Mouse (Mus musculus) 3134 (cell line): ENCODE data around the gene Dzip1.

Experiments used
- DNase-seq: peaks from one replicate; pipeline ENCODE4 v3.0.0-alpha.2; 2011; ENCODE audit warnings: low spot score; ENCODE audit not compliant: insufficient read length; ENCODE audit errors: extremely low read depth

The Dzip1 gene

DNA sequence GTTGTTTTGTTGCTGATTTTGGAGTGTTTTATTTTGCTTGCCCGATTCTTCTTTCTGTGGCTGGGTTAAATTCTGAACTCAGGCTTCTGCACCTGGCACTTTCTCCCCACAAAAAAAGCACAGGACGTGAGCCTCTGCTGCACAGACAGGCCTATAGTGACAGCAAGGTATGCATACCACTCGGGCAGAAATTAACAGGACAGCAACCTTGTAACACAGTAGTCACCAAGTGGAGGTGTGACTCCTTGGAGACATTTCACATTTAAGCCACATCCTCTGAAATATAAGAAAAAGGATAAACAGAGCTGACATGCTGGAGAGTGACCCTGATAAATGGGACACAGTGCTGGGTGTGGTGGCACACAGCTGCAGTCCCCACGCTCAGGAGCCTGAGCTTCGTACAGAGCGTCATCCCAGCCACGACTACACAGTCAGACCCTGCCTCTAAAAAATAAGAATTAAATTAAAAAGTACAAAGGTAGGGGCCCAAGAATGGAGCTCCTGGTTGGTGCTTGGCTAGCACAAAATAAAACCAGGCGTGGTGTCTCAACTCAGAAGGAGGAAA is 86.6 kb downstream of the Dzip1 start:
- DNase-seq: no peak

DNA sequence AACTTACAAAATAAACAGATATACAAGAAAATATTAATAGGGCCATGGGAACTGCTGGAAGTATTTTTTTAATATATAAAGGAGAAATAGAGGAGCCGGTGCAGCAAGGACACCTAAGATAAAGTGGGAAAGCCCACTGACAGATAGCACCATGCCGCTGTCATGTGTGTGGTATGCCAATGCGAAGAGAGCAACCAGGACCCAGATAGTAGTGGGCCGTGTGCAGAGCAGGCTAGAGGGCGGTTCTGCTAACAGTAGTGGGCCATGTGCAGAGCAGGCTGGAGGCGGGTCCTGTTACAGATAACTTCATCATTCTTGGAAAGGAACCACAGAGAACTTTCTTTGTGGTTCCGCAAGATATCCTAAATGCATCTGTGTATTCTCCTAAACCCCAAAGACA is 88.5 kb downstream of the Dzip1 start:
- no peak for DNase-seq

DNA sequence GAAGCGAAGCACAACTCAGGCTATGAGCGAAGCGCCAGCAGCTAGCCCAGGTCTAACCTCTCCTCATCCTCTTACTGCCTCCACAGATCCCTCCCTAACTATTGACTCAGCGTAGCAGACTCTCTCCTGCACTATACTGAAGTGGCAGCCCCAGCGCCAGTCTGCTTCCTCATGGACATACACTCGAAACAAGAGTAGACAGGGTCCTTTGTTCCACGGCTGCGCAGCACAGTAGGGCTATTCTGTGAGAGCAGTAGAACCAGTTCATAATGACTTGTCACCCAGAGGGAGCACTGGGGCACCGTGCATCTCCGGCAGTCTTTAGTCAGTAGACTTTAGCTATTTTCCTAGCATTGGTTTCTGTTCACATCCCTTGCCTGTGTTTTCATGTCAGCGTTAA is 89.1 kb downstream of the Dzip1 start:
- DNase-seq: no peak

DNA sequence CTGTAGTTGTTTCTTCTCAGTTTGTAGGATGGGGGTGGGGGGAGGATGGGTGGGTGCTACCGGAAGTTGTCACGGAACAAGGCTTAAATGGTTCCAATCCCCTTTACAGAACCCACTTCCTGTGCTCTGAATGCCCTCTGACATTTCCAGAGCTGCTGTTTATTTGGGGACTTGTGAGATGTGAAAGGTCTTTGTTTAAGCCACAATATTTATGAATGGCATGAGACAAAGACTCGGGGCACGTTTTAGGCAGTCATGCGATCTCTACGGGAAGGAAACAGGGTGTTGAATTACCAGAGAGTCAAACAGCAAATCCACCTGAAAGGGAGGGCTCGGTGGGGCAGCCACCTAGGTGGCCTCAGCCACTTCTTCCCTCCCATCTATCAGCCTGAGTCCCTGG is 90.9 kb downstream of the Dzip1 start:
- no peak for DNase-seq

DNA sequence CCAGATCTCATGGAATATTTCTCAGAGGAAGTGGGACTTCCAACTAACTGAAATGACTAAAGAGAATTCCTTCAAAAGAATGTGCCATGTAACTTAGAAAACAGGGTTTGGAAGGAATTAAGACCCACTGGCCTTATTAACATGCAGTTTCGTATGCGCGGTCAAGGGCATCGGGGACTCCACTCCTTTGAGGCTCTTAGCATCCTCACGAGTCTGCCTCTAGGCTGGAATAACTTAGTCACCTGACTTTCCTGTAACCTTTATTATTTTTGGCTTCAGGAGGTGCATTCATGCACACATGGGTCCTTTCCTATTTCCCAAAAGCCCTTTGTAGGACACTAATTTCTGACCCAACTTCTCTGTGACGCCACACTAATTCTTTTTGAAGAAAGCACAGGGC is 92.0 kb downstream of the Dzip1 start:
- DNase-seq: no peak

DNA sequence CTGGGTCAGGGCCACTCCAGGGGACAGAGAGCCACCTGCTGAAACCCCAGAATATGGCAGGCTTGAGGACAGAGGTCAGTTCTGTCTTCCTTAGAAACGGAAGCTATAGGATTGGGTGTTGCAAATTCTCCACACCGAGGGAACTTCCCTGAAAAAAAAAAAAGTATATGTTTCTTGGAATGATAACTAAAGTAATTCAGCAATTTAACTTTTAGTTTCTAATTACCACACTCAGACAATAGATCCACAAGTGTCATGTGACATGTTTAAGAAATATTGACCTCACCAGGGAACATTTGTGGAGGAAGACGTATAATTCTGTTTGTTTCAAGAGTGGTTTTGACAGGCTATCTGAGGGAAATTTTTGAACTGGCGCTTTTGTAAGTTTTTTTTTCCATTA is 93.7 kb downstream of the Dzip1 start:
- DNase-seq: no peak

DNA sequence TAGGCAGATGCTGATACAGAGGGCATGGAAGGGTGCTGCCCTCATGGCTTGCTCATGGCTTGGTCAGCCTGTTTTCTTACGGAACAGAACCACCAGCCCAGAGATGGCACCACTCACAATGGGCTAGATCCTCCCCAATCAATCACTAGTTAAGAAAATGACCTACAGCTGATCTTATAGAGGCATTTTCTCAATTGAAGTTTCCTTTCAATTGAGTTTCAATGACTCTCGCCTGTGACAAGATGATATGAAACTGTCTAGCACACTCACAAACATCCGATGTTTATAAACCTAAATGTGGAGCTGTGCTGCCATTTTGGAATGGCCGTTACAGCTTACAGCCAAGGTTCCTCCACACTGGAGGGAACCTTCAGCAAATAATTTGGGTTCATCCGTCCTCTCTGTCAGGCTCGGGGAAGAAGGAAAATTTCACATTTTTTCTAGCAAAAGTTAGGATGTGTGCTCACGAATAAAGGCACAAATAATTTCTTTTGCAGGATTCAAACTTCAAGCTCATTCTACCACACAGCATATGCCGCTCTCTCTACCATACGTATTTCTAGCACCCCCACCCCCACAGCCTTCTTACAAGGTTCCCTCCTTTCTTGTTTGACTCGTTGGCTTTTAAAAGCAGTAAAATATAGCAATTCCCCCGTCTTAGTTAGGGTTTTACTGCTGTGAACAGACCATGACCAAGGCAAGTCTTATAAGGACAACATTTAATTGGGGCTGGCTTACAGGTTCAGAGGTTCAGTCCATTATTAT is 95.7 kb downstream of the Dzip1 start:
- no peak for DNase-seq

DNA sequence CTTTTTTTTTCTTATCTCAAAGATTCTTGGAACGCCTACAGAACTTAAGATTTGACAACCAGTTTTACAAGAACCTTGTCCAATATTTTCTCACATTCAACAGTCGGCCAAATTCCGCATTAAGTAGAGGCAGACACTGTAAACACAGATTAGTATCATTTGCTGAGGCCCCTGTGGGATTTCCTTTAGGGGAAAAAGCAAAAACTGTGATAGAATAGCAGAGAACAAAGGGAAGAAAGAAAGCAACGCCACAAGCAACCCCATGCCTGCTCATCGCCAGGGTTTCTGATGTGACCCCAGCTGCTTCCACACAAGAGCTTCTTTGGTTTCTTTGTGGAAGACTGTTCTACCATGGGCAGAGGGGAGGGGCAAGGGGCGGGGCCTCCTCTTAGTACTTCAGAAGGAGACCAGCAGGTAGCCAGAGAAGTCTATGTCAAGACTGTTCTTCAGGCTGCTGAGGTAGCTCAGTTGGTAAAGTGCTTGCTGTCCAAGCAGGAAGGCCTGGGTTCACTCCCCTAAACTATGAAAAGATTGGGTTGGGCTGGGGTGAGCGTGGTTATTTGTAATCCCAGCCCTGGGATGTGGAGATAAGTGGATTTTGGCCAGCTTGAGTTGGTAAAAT is 97.9 kb downstream of the Dzip1 start:
- no peak for DNase-seq

DNA sequence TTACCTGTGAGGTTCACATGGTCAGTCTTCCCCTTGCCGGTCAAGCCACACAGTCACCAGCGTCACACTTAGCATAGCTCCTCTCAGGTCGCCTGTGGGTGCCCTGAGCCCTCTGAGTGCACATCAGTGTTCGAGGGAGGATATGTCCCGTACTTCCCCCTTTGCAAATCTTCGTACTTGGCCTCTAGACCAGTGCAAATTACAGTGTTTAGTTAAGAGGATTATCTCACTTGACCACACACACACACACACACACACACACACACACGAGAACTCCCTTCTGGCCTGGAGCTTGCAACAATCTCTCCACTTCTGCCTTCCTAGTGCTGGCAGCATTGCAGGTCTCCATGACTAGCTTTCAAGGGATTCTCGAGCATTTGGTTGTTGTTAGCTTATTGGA is 98.9 kb downstream of the Dzip1 start:
- no peak for DNase-seq
